Mouse (Mus musculus) limb, embryonic 14.5 days (tissue): ENCODE results near the gene Ltf. TPM values are rescaled to one million over a fixed set of nuclear protein-coding genes. Genes with fewer than 3 reads are reported as not detected.

ENCODE experiments used
- ATAC-seq: fragments of 200-750 bp; cut with Nextera tagmentation; 2 replicates; pipeline ENCODE4 v1.8.0; 2017; ENCODE audit warnings: low read depth, moderate number of reproducible peaks, moderate TSS enrichment; ENCODE audit not compliant: low FRiP score
- DNase-seq: peaks from one replicate; pipeline ENCODE4 v3.0.0-alpha.2; 2015; ENCODE audit warnings: low spot score
- H3K27ac ChIP-seq: fragments of 300-500 bp; sonication (generic); replicated peaks from 2 replicates; pipeline ENCODE4 v1.5.1; 2014; ENCODE audit warnings: low read depth, mild to moderate bottlenecking, low read length, moderate library complexity, mixed read lengths
- H3K27me3 ChIP-seq: fragments of 300-500 bp; sonication (generic); 2 replicates; pipeline ENCODE4 v1.6.1; 2014; ENCODE audit warnings: low read length, mixed read lengths; ENCODE audit not compliant: control insufficient read depth, insufficient read depth
- H3K36me3 ChIP-seq: fragments of 300-500 bp; sonication (generic); 2 replicates; pipeline ENCODE4 v1.6.1; 2014; ENCODE audit warnings: mild to moderate bottlenecking, low read length, moderate library complexity, mixed read lengths; ENCODE audit not compliant: control insufficient read depth, insufficient read depth
- H3K4me1 ChIP-seq: fragments of 300-500 bp; sonication (generic); 2 replicates; pipeline ENCODE4 v1.6.1; 2014; ENCODE audit warnings: antibody characterized with exemption, low read length, mixed read lengths; ENCODE audit not compliant: control insufficient read depth, insufficient read depth
- H3K4me2 ChIP-seq: fragments of 300-500 bp; sonication (generic); replicated peaks from 2 replicates; pipeline ENCODE4 v1.6.1; 2014; ENCODE audit warnings: low read depth, mild to moderate bottlenecking, low read length, moderate library complexity; ENCODE audit not compliant: severe bottlenecking
- H3K4me3 ChIP-seq: fragments of 300-500 bp; sonication (generic); replicated peaks from 2 replicates; pipeline ENCODE4 v1.5.1; 2014; ENCODE audit warnings: low read length
- H3K9ac ChIP-seq: fragments of 300-500 bp; sonication (generic); 2 replicates; pipeline ENCODE4 v1.6.1; 2014; ENCODE audit warnings: mild to moderate bottlenecking, low read depth, low read length, moderate library complexity; ENCODE audit not compliant: severe bottlenecking
- H3K9me3 ChIP-seq: fragments of 300-500 bp; sonication (generic); 2 replicates; pipeline ENCODE4 v1.6.1; 2016; ENCODE audit warnings: low read length; ENCODE audit not compliant: control insufficient read depth
- POLR2A ChIP-seq: fragments of 200-500 bp; IDR thresholded peaks from 2 replicates; pipeline ENCODE4 v1.8.0; 2012; ENCODE audit warnings: inconsistent platforms, mild to moderate bottlenecking, moderate library complexity, borderline replicate concordance; ENCODE audit not compliant: insufficient read depth, insufficient read length; ENCODE audit errors: extremely low read depth
- WGBS: fragments of 180-500 bp; shearing (Covaris S2); extraction: QIAGEN DNeasy Blood & Tissue Kit; methylation state at CpG from one replicate; pipeline ENCODE4 v1.1.7; 2014; 5-methylcytosine and 5-hydroxymethylcytosine counted together
- polyA plus RNA-seq, 2 experiments: library from polyadenylated mRNA; depleted of rRNA in 1 of 2; stranded (reverse) in 1 of 2; unstranded in 1 of 2; fragments of >200 nt; fragmentation: Nextera tagmentation in 1 of 2; extraction: Ambion mirVana in 1 of 2; gene quantifications; 2 replicates each; pipeline versions ENCODE4 v1.2.1 to v1.2.3; 2012 to 2014

Ltf gene
- polyA plus RNA-seq, 2 experiments = 0.44 to 1.4 TPM

DNA sequence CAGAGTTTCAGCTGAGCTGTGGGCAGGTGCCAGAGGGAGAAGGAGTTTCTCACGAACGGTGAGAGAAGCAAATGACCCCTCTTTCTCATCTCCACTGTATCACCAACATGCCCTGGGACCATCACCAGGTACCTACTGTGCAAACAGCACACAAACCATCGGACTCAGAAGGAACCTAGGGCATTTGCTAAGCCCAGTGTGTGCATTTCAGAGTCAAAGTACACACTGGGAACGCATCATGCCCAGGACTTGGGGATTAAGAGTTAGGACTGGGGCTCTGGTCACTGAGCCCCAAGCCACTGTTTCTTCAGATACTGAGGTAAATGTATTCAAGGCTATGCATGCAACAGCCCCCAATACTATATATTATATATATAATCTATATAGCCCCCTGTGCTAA lies 31.7 kb upstream of the Ltf start:
- H3K4me1 ChIP-seq = no peaks in the 10 kb centered on the region
- H3K9ac ChIP-seq = no peak overlapping the region
- no peaks in the 10 kb centered on the region for H3K9me3 ChIP-seq
- DNase-seq = no peak
- H3K27me3 ChIP-seq = no peaks in the 10 kb centered on the region
- H3K4me3 ChIP-seq = no peak overlapping the region
- H3K27ac ChIP-seq = no peak overlapping the region
- no peak overlapping the region for H3K4me2 ChIP-seq
- no peaks in the 10 kb centered on the region for H3K36me3 ChIP-seq
- no peak for ATAC-seq
- WGBS = 81% methylated on average over 4 of the region's 4 CpGs
- TF ChIP-seq POLR2A = no peak

DNA sequence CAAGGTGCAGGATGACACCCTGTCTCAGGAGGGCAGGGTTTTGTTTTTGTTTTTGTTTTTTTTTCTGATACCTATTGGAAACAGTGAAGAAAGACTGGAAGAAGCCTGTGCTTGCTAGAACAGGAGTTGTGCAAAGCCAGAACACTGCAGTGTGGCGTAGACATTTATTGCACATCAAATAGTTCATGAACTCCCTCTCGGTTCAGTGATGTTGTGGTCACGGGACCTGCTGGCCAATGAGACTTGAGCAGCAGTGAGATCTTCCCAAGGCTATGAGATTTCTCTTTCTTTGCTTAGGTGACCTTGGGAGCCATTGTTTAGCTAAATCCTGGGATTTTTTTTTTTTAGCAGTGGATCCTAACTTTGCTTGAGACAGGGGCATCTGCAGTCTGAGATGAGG lies 31.0 kb upstream of the Ltf start:
- no peak overlapping the region for H3K27ac ChIP-seq
- no peaks in the 10 kb centered on the region for H3K27me3 ChIP-seq
- no peak for DNase-seq
- H3K4me2 ChIP-seq = no peak overlapping the region
- H3K9me3 ChIP-seq = no peaks in the 10 kb centered on the region
- H3K4me3 ChIP-seq = no peak overlapping the region
- H3K36me3 ChIP-seq = no peaks in the 10 kb centered on the region
- TF ChIP-seq POLR2A = no peak
- 53% methylated on average over 3 of the region's 3 CpGs for WGBS
- H3K9ac ChIP-seq = no peak overlapping the region
- no peaks in the 10 kb centered on the region for H3K4me1 ChIP-seq
- no peak for ATAC-seq

DNA sequence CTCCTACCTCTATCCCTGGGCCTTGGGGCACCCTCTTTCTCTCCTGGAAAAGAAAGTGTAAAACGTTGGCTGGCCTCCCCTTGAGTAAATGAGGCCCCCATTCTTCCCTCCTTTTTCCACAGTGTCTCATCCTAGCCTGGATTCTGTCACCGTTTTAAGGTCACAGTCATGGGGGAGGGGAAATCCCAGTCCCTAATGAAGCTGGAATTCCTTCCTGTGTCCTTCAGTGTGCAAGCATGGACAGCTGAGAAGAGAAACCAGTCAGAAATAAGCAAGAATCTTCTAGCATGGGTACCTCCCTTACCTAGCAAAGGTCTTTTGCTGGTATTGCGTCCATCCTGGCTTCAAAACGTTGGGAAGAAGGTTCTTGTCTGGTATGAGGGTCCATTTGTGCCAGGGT lies 29.9 kb upstream of the Ltf start:
- H3K4me2 ChIP-seq = no peak overlapping the region
- TF ChIP-seq POLR2A = no peak
- no peak overlapping the region for H3K9ac ChIP-seq
- no peaks in the 10 kb centered on the region for H3K4me1 ChIP-seq
- H3K27me3 ChIP-seq = no peaks in the 10 kb centered on the region
- 52% methylated on average over 4 of the region's 4 CpGs for WGBS
- ATAC-seq = no peak
- no peak overlapping the region for H3K27ac ChIP-seq
- no peak overlapping the region for H3K4me3 ChIP-seq
- no peaks in the 10 kb centered on the region for H3K9me3 ChIP-seq
- H3K36me3 ChIP-seq = no peaks in the 10 kb centered on the region
- DNase-seq = no peak

DNA sequence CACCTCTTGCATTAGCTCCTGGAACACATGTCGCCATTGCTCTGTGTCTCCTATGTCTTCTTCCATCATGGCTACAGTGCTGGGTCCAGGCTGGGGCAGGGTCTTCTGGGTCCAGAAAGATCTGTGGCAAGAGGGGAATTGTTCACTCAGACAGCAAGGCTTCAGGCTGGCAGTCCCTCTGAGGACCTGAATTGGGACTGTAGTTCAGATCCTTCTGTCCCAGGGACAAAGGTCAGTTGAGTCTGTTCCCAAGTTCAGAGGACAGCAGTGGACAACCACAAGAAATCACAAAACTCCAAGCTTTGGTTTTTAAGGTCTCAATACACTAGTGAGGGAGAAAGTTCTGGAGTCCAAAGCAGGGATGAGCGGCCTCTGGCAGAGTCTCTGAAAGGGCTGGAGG lies 29.5 kb upstream of the Ltf start:
- no peaks in the 10 kb centered on the region for H3K27me3 ChIP-seq
- H3K4me1 ChIP-seq = no peaks in the 10 kb centered on the region
- no peak overlapping the region for H3K27ac ChIP-seq
- TF ChIP-seq POLR2A = no peak
- DNase-seq (no peak), ATAC-seq (no peak)
- no peaks in the 10 kb centered on the region for H3K9me3 ChIP-seq
- no peak overlapping the region for H3K4me2 ChIP-seq
- 95% methylated on average over 2 of the region's 2 CpGs for WGBS
- H3K9ac ChIP-seq = no peak overlapping the region
- no peak overlapping the region for H3K4me3 ChIP-seq
- H3K36me3 ChIP-seq = no peaks in the 10 kb centered on the region

DNA sequence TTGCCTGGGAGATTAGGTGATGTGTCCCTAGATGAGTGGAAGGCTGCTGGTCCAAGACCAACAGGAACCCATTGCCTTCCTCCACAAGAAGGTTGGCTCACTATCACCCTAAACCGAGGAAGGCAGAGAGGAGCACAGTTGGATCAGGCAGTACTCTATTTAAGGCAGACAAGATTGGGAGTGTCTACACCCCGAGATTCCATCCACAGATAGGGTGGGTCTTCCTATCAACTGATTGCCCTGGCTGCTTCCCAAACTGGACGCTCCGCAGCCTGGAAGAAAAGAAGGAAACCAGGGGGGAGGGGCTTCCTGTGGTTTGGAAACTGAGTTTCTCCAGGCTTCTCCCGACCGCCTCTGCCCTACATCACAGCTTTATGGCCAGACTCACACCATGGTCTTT lies 28.9 kb upstream of the Ltf start, which contains the start of gene Rtp3:
Rtp3 (minus strand) TSS at position 380 of the 400 bp plus-strand sequence.
- no peak for TF ChIP-seq POLR2A
- ATAC-seq = no peak

DNA sequence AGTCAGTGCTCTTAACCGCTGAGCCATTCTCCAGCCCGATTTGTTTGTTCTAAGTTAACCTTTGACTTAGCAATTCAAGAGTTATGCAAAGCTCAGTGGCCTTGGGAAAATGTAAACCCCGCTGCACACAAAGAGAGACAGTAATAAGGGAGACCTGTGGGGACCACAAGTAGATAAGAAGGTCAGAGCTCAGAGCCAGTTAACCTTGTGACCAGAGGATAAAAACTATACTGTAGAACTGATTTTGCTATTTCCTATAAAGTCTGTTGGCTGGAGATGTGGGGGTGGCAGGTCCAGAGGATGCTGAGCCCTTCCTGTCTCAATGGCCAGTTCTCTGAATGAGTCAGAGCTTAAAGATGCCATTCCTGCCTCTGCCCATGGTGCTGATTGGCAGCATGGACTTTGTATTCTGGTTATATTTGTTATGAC lies 25.8 kb upstream of the Ltf start:
- Histone ChIP-seq H3K4me3 (no peak overlapping the region), H3K4me1 (no peaks in the 10 kb centered on the region), H3K9ac (no peak overlapping the region), H3K36me3 (no peaks in the 10 kb centered on the region), H3K9me3 (no peaks in the 10 kb centered on the region), H3K27ac (no peak overlapping the region), H3K27me3 (no peaks in the 10 kb centered on the region), H3K4me2 (no peak overlapping the region)
- no peak for ATAC-seq
- no peak for TF ChIP-seq POLR2A
- 53% methylated on average over 3 of the region's 3 CpGs for WGBS
- no peak for DNase-seq

More for the DNA sequence above, 28.9 kb upstream of the Ltf start, which contains the start of gene Rtp3:
- DNase-seq = no peak
- no peaks in the 10 kb centered on the region for H3K27me3 ChIP-seq
- H3K27ac ChIP-seq = no peak within 1 kb of the TSS
- no peak within 1 kb of the TSS for H3K4me3 ChIP-seq
- no peak within 1 kb of the TSS for H3K4me2 ChIP-seq
- H3K9ac ChIP-seq = no peak within 1 kb of the TSS
- no peaks in the 10 kb centered on the region for H3K36me3 ChIP-seq
- no peaks in the 10 kb centered on the region for H3K9me3 ChIP-seq
- WGBS = 76% methylated on average over 6 of the region's 6 CpGs
- H3K4me1 ChIP-seq = no peaks in the 10 kb centered on the region
